Mouse (Mus musculus): ENCODE measurements around the gene Klhl5. TPM values are rescaled to one million over a fixed set of nuclear protein-coding genes. Genes with fewer than 3 reads are reported as not detected.

The Klhl5 gene
- polyA plus RNA-seq (2012; rRNA removed): 27.4 and 28.8 TPM in 2 replicates
- 20.4 and 23.2 TPM in 2 replicates for polyA plus RNA-seq (2014; fragmentation: Nextera tagmentation; extraction: Ambion mirVana)

- H3K4me3 ChIP-seq (replicated peaks; ENCODE audit: low read length): peak within 1 kb of the TSS; percentile 83
- H3K27me3 ChIP-seq (ENCODE audit: control insufficient read depth, insufficient read depth, low read length): no peaks in the 10 kb centered on the region
- H3K36me3 ChIP-seq (ENCODE audit: control insufficient read depth, insufficient read depth, low read length): no peaks in the 10 kb centered on the region
- peaks cover 14% of the 10 kb centered on the region; the same call in 1 of the 2 replicates for H3K4me1 ChIP-seq (ENCODE audit: control insufficient read depth, insufficient read depth, low read length)
- DNase-seq (ENCODE audit: low spot score) (peak; percentile 82), ATAC-seq (ENCODE audit: low FRiP score, low read depth) (peak; percentile 93)
- H3K9me3 ChIP-seq (ENCODE audit: control insufficient read depth, low read length): no peaks in the 10 kb centered on the region
- H3K4me2 ChIP-seq (replicated peaks; ENCODE audit: low read depth, low read length, severe bottlenecking): peak within 1 kb of the TSS; percentile 90
- peak within 1 kb of the TSS; percentile 86 for H3K9ac ChIP-seq (ENCODE audit: low read depth, low read length, severe bottlenecking)
- TF ChIP-seq POLR2A (IDR thresholded peaks at IDR 0.05; ENCODE audit: borderline replicate concordance, extremely low read depth, insufficient read depth, insufficient read length): 0 out of 2 replicates have a peak, but pooled peaks have one; percentile 44
- H3K27ac ChIP-seq (replicated peaks; ENCODE audit: low read depth, low read length): peak within 1 kb of the TSS; percentile 72
- 4% methylated on average over 41 of the region's 56 CpGs for WGBS
These were observed at the start of gene Klhl5 for GRCm38 (mm10) chr5:65106876-65107772. Klhl5 (plus strand) TSS chr5:65107539.

GRCm38 (mm10) chr5:65057596-65057995, 49.7 kb upstream of the Klhl5 start:
- Histone ChIP-seq H3K9me3 (ENCODE audit: control insufficient read depth, low read length) (no peaks in the 10 kb centered on the region), H3K9ac (ENCODE audit: low read depth, low read length, severe bottlenecking) (no peak overlapping the region), H3K36me3 (ENCODE audit: control insufficient read depth, insufficient read depth, low read length) (no peaks in the 10 kb centered on the region), H3K27me3 (ENCODE audit: control insufficient read depth, insufficient read depth, low read length) (no peaks in the 10 kb centered on the region), H3K4me1 (ENCODE audit: control insufficient read depth, insufficient read depth, low read length) (no peaks in the 10 kb centered on the region), H3K4me2 (replicated peaks; ENCODE audit: low read depth, low read length, severe bottlenecking) (no peak overlapping the region), H3K4me3 (replicated peaks; ENCODE audit: low read length) (no peak overlapping the region), H3K27ac (replicated peaks; ENCODE audit: low read depth, low read length) (no peak overlapping the region)
- ATAC-seq (ENCODE audit: low FRiP score, low read depth) (no peak), DNase-seq (ENCODE audit: low spot score) (no peak)
- 94% methylated on average over 6 of the region's 6 CpGs for WGBS
- TF ChIP-seq POLR2A (IDR thresholded peaks at IDR 0.05; ENCODE audit: borderline replicate concordance, extremely low read depth, insufficient read depth, insufficient read length): no peak

- no peak overlapping the region for H3K4me3 ChIP-seq (replicated peaks; ENCODE audit: low read length)
- no peaks in the 10 kb centered on the region for H3K4me1 ChIP-seq (ENCODE audit: control insufficient read depth, insufficient read depth, low read length)
- H3K27me3 ChIP-seq (ENCODE audit: control insufficient read depth, insufficient read depth, low read length): no peaks in the 10 kb centered on the region
- no peak for DNase-seq (ENCODE audit: low spot score)
- no peak overlapping the region for H3K4me2 ChIP-seq (replicated peaks; ENCODE audit: low read depth, low read length, severe bottlenecking)
- no peaks in the 10 kb centered on the region for H3K9me3 ChIP-seq (ENCODE audit: control insufficient read depth, low read length)
- H3K9ac ChIP-seq (ENCODE audit: low read depth, low read length, severe bottlenecking): no peak overlapping the region
- ATAC-seq (ENCODE audit: low FRiP score, low read depth): no peak
- no peak for TF ChIP-seq POLR2A (IDR thresholded peaks at IDR 0.05; ENCODE audit: borderline replicate concordance, extremely low read depth, insufficient read depth, insufficient read length)
- 78% methylated on average over 2 of the region's 2 CpGs for WGBS
- H3K36me3 ChIP-seq (ENCODE audit: control insufficient read depth, insufficient read depth, low read length): no peaks in the 10 kb centered on the region
- H3K27ac ChIP-seq (replicated peaks; ENCODE audit: low read depth, low read length): no peak overlapping the region
These were observed 47.5 kb upstream of the Klhl5 start for GRCm38 (mm10) chr5:65059806-65060205.

- H3K9me3 ChIP-seq (ENCODE audit: control insufficient read depth, low read length): no peaks in the 10 kb centered on the region
- H3K4me2 ChIP-seq (replicated peaks; ENCODE audit: low read depth, low read length, severe bottlenecking): no peak overlapping the region
- H3K9ac ChIP-seq (ENCODE audit: low read depth, low read length, severe bottlenecking): no peak overlapping the region
- ATAC-seq (ENCODE audit: low FRiP score, low read depth) (no peak), DNase-seq (ENCODE audit: low spot score) (no peak)
- no peak overlapping the region for H3K4me3 ChIP-seq (replicated peaks; ENCODE audit: low read length)
- WGBS: 91% methylated on average over 4 of the region's 4 CpGs
- no peak for TF ChIP-seq POLR2A (IDR thresholded peaks at IDR 0.05; ENCODE audit: borderline replicate concordance, extremely low read depth, insufficient read depth, insufficient read length)
- no peaks in the 10 kb centered on the region for H3K27me3 ChIP-seq (ENCODE audit: control insufficient read depth, insufficient read depth, low read length)
- no peaks in the 10 kb centered on the region for H3K36me3 ChIP-seq (ENCODE audit: control insufficient read depth, insufficient read depth, low read length)
- no peak overlapping the region for H3K27ac ChIP-seq (replicated peaks; ENCODE audit: low read depth, low read length)
- no peaks in the 10 kb centered on the region for H3K4me1 ChIP-seq (ENCODE audit: control insufficient read depth, insufficient read depth, low read length)
These were observed 45.1 kb upstream of the Klhl5 start for GRCm38 (mm10) chr5:65062236-65062635.

- 0 out of 2 replicates have a peak, but pooled peaks cover 4% of the 10 kb centered on the region for H3K4me1 ChIP-seq (ENCODE audit: control insufficient read depth, insufficient read depth, low read length)
- H3K4me3 ChIP-seq (replicated peaks; ENCODE audit: low read length): no peak overlapping the region
- DNase-seq (ENCODE audit: low spot score) (no peak), ATAC-seq (ENCODE audit: low FRiP score, low read depth) (no peak)
- no peaks in the 10 kb centered on the region for H3K27me3 ChIP-seq (ENCODE audit: control insufficient read depth, insufficient read depth, low read length)
- no peak overlapping the region for H3K4me2 ChIP-seq (replicated peaks; ENCODE audit: low read depth, low read length, severe bottlenecking)
- TF ChIP-seq POLR2A (IDR thresholded peaks at IDR 0.05; ENCODE audit: borderline replicate concordance, extremely low read depth, insufficient read depth, insufficient read length): no peak
- no peak overlapping the region for H3K9ac ChIP-seq (ENCODE audit: low read depth, low read length, severe bottlenecking)
- H3K9me3 ChIP-seq (ENCODE audit: control insufficient read depth, low read length): no peaks in the 10 kb centered on the region
- WGBS: 94% methylated on average over 2 of the region's 2 CpGs
- no peak overlapping the region for H3K27ac ChIP-seq (replicated peaks; ENCODE audit: low read depth, low read length)
- no peaks in the 10 kb centered on the region for H3K36me3 ChIP-seq (ENCODE audit: control insufficient read depth, insufficient read depth, low read length)
These were observed 44.1 kb upstream of the Klhl5 start for GRCm38 (mm10) chr5:65063266-65063665.

Measured in limb, embryonic 14.5 days (tissue).